Mouse (Mus musculus) liver, postnatal 0 days (tissue): ENCODE data around the gene Kif21a.

Source experiments
- CTCF ChIP-seq: sonication (generic); IDR thresholded peaks from 2 replicates; pipeline ENCODE4 v1.5.1; 2016; ENCODE audit warnings: antibody characterized with exemption, low read depth
- EP300 ChIP-seq: IDR thresholded peaks from 2 replicates; pipeline ENCODE4 v1.6.1; 2016; ENCODE audit warnings: antibody characterized with exemption, low read depth, mild to moderate bottlenecking

DNA sequence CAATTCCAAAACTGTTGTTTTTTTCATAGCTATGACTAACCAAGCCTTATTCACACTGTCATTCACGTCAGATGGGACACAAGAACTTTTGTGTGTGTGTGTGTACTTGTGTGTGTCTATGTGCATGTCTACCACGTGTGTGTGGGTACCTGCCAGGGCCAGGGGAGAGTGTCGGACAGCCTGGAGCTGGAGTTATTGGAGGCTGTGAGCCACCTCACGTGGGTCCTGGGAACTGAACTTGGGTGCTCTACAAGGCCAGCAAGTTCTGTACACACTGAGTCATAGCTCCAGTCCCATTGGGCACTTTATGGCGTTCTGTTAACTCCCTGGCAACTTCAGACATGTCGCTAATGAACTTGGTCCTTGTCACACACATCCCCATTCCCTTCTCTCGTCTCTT lies 45.0 kb downstream of the Kif21a start:
- TF ChIP-seq CTCF (no peak), EP300 (no peak)
